Mouse (Mus musculus): ENCODE results near the gene Ctnna2. TPM values are rescaled to one million over a fixed set of nuclear protein-coding genes. Genes with fewer than 3 reads are reported as not detected.

Ctnna2 gene
- polyA plus RNA-seq, 1 experiment, result not detected

DNA sequence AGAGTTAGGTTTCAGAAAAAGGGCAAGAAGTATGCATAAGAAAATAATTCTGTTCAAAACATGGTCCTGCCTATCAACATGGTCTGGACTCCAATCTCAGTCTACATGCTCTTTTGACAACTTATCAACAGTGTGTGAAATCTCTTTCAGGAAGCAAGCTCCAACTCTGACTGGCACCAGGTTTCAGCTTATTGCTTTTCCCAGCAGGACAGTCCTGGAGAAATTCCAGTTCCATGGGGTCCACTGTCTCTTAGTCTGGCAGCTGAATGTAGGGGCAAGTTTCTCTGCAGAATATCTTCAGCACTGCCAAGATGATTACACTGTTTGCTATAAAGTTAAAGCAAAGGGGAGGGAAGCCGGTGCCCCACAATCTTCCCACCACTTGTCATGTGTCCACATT is 130.1 kb downstream of the Ctnna2 start:
- Histone ChIP-seq H3K79me2 (ENCODE audit: control insufficient read depth, insufficient read depth) (no peaks in the 10 kb centered on the region), H3K36me3 (ENCODE audit: control insufficient read depth, insufficient read depth) (no peaks in the 10 kb centered on the region), H3ac (ENCODE audit: control insufficient read depth, insufficient read length) (no peak overlapping the region), H3K4me2 (ENCODE audit: low read depth) (no peak overlapping the region), H3K27me3 (ENCODE audit: control insufficient read depth, insufficient read depth, insufficient read length) (no peaks in the 10 kb centered on the region), H3K4me3 (no peak overlapping the region)
- no peak for TF ChIP-seq SRF (IDR thresholded peaks at IDR 0.05; ENCODE audit: control insufficient read depth, insufficient read length, low read depth)
- TF ChIP-seq POLR2A (IDR thresholded peaks at IDR 0.05; ENCODE audit: insufficient read length, low read depth), result no peak
- no peak for TF ChIP-seq CEBPB (IDR thresholded peaks at IDR 0.05; ENCODE audit: insufficient read depth, poor library complexity, severe bottlenecking)
- TF ChIP-seq REST (IDR thresholded peaks at IDR 0.05; ENCODE audit: insufficient read depth, insufficient read length), result no peak
- TF ChIP-seq USF1 (IDR thresholded peaks at IDR 0.05; ENCODE audit: low read depth), result no peak
- no peak for TF ChIP-seq MAX (IDR thresholded peaks at IDR 0.05; ENCODE audit: low read depth)
- no peak for TF ChIP-seq POLR2AphosphoS2 (IDR thresholded peaks at IDR 0.05; ENCODE audit: insufficient read length, low read depth)
- TF ChIP-seq E2F4 (IDR thresholded peaks at IDR 0.05; ENCODE audit: insufficient read depth), result no peak
- TF ChIP-seq MYOD1 (IDR thresholded peaks at IDR 0.05; ENCODE audit: control insufficient read depth in 1 of 3, insufficient read length in 2 of 3, low read depth in 2 of 3), result no peak
- no peak for TF ChIP-seq MYOG (IDR thresholded peaks at IDR 0.05; ENCODE audit: control insufficient read depth in 1 of 3, insufficient read depth in 1 of 3, insufficient read length in 2 of 3, low read depth in 2 of 3)
- no peak for TF ChIP-seq TCF3 (IDR thresholded peaks at IDR 0.05; ENCODE audit: insufficient read length, low read depth)
- TF ChIP-seq TCF12 (IDR thresholded peaks at IDR 0.05; ENCODE audit: insufficient read depth, poor library complexity, severe bottlenecking), result no peak

DNA sequence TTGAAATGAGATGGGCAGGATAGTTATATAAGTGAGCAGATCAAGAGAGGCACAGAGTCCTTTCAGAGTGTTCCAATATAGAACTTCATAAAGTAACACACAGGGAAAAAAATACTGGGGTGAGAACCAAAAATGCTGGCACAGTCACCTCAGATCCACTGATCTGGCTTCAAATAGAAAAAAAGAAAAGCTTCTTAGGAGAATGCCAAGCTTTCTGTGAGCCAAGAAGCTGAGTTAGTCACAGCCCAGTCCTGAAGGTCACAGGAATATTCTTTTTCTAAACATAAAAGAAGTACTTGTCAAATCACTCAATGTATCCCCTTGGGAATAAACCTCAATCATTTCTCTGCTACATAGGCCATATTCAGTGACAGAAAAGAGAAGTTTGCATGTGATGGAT is 130.7 kb downstream of the Ctnna2 start:
- TF ChIP-seq TCF12 (IDR thresholded peaks at IDR 0.05; ENCODE audit: insufficient read depth, poor library complexity, severe bottlenecking) (no peak), TCF3 (IDR thresholded peaks at IDR 0.05; ENCODE audit: insufficient read length, low read depth) (no peak)
- Histone ChIP-seq H3K4me2 (ENCODE audit: low read depth) (no peak overlapping the region), H3K36me3 (ENCODE audit: control insufficient read depth, insufficient read depth) (no peaks in the 10 kb centered on the region), H3K4me3 (no peak overlapping the region), H3ac (ENCODE audit: control insufficient read depth, insufficient read length) (no peak overlapping the region), H3K27me3 (ENCODE audit: control insufficient read depth, insufficient read depth, insufficient read length) (no peaks in the 10 kb centered on the region), H3K79me2 (ENCODE audit: control insufficient read depth, insufficient read depth) (no peaks in the 10 kb centered on the region)

DNA sequence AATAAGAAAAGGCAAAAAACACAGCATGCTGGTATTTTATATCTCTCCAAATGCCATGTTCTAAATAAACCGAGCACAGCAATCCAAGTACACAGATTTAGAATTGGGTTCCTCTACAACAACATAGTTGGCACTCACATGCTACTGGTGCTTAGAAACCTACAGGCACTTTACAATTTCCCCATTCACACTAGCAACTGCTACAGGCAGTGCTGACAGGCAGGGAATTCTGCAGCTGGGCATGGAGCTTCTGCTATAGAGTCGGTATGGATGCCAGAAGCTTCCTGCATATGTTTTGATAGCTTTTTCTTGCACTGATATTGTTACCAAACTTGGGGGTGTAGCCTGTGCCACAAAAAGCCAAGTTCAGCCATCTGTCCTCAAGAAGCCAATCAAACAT is 131.8 kb downstream of the Ctnna2 start:
- no peak overlapping the region for H3ac ChIP-seq (ENCODE audit: control insufficient read depth, insufficient read length)
- no peaks in the 10 kb centered on the region for H3K79me2 ChIP-seq (ENCODE audit: control insufficient read depth, insufficient read depth)
- H3K27me3 ChIP-seq (ENCODE audit: control insufficient read depth, insufficient read depth, insufficient read length), result no peaks in the 10 kb centered on the region
- TF ChIP-seq USF1 (IDR thresholded peaks at IDR 0.05; ENCODE audit: low read depth), result no peak
- TF ChIP-seq REST (IDR thresholded peaks at IDR 0.05; ENCODE audit: insufficient read depth, insufficient read length), result no peak
- no peak for TF ChIP-seq MYOG (IDR thresholded peaks at IDR 0.05; ENCODE audit: control insufficient read depth in 1 of 3, insufficient read depth in 1 of 3, insufficient read length in 2 of 3, low read depth in 2 of 3)
- no peak for TF ChIP-seq SRF (IDR thresholded peaks at IDR 0.05; ENCODE audit: control insufficient read depth, insufficient read length, low read depth)
- no peak for TF ChIP-seq POLR2AphosphoS2 (IDR thresholded peaks at IDR 0.05; ENCODE audit: insufficient read length, low read depth)
- no peak for TF ChIP-seq CEBPB (IDR thresholded peaks at IDR 0.05; ENCODE audit: insufficient read depth, poor library complexity, severe bottlenecking)
- no peak for TF ChIP-seq TCF12 (IDR thresholded peaks at IDR 0.05; ENCODE audit: insufficient read depth, poor library complexity, severe bottlenecking)
- TF ChIP-seq TCF3 (IDR thresholded peaks at IDR 0.05; ENCODE audit: insufficient read length, low read depth), result no peak
- no peak for TF ChIP-seq E2F4 (IDR thresholded peaks at IDR 0.05; ENCODE audit: insufficient read depth)
- H3K36me3 ChIP-seq (ENCODE audit: control insufficient read depth, insufficient read depth), result no peaks in the 10 kb centered on the region
- no peak overlapping the region for H3K4me3 ChIP-seq
- H3K4me2 ChIP-seq (ENCODE audit: low read depth), result no peak overlapping the region

DNA sequence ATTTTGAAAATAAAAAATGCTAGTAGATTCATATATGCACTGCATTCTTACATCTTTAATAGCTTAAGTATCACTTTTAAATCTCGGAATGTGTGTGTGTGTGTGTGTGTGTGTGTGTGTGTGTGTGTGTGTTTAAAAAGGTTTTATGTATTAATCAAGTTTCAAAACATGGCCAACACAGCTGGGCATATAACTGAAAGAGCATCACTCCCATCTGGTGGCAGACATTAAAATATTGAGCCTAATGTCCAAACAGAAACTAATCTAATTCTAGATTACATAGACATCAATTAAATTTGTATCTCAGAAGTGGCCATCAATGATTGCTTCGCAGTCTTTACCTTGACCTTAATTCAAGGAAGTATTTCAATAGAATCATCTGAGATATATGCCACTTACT is 140.4 kb downstream of the Ctnna2 start:
- H3K4me3 ChIP-seq, result no peak overlapping the region
- no peaks in the 10 kb centered on the region for H3K27me3 ChIP-seq (ENCODE audit: control insufficient read depth, insufficient read depth, insufficient read length)
- H3K79me2 ChIP-seq (ENCODE audit: control insufficient read depth, insufficient read depth), result no peaks in the 10 kb centered on the region
- TF ChIP-seq USF1 (IDR thresholded peaks at IDR 0.05; ENCODE audit: low read depth) (no peak), MYOD1 (IDR thresholded peaks at IDR 0.05; ENCODE audit: control insufficient read depth in 1 of 3, insufficient read length in 2 of 3, low read depth in 2 of 3) (no peak), E2F4 (IDR thresholded peaks at IDR 0.05; ENCODE audit: insufficient read depth) (no peak), CEBPB (IDR thresholded peaks at IDR 0.05; ENCODE audit: insufficient read depth, poor library complexity, severe bottlenecking) (no peak), MAX (IDR thresholded peaks at IDR 0.05; ENCODE audit: low read depth) (no peak), TCF12 (IDR thresholded peaks at IDR 0.05; ENCODE audit: insufficient read depth, poor library complexity, severe bottlenecking) (no peak), MYOG (IDR thresholded peaks at IDR 0.05; ENCODE audit: control insufficient read depth in 1 of 3, insufficient read depth in 1 of 3, insufficient read length in 2 of 3, low read depth in 2 of 3) (no peak), POLR2A (IDR thresholded peaks at IDR 0.05; ENCODE audit: insufficient read length, low read depth) (no peak), REST (IDR thresholded peaks at IDR 0.05; ENCODE audit: insufficient read depth, insufficient read length) (no peak), TCF3 (IDR thresholded peaks at IDR 0.05; ENCODE audit: insufficient read length, low read depth) (no peak), SRF (IDR thresholded peaks at IDR 0.05; ENCODE audit: control insufficient read depth, insufficient read length, low read depth) (no peak), POLR2AphosphoS2 (IDR thresholded peaks at IDR 0.05; ENCODE audit: insufficient read length, low read depth) (no peak)
- no peak overlapping the region for H3ac ChIP-seq (ENCODE audit: control insufficient read depth, insufficient read length)
- H3K4me2 ChIP-seq (ENCODE audit: low read depth), result no peak overlapping the region
- no peaks in the 10 kb centered on the region for H3K36me3 ChIP-seq (ENCODE audit: control insufficient read depth, insufficient read depth)

DNA sequence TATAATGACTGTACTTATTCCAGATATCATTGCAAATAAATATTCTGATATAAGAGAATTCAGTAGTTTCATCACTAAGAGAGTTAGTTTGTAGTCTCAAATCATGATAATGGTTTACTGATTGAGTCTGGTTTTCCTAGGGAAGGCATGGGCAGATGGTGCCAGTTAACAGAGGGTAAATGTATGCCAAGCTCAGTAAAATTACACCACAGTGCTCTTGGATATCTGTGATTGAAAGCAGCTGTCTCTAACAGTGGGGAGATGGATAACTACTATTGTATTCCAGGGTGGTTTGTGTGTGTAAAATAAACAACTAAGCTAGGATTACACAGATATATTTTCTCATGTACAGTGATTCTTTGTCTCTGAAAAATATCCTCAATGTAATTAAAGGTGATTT is 140.8 kb downstream of the Ctnna2 start:
- Histone ChIP-seq H3K4me3 (no peak overlapping the region), H3K36me3 (ENCODE audit: control insufficient read depth, insufficient read depth) (no peaks in the 10 kb centered on the region), H3K27me3 (ENCODE audit: control insufficient read depth, insufficient read depth, insufficient read length) (no peaks in the 10 kb centered on the region), H3ac (ENCODE audit: control insufficient read depth, insufficient read length) (no peak overlapping the region), H3K79me2 (ENCODE audit: control insufficient read depth, insufficient read depth) (no peaks in the 10 kb centered on the region), H3K4me2 (ENCODE audit: low read depth) (no peak overlapping the region)
- TF ChIP-seq MYOG (IDR thresholded peaks at IDR 0.05; ENCODE audit: control insufficient read depth in 1 of 3, insufficient read depth in 1 of 3, insufficient read length in 2 of 3, low read depth in 2 of 3) (no peak), REST (IDR thresholded peaks at IDR 0.05; ENCODE audit: insufficient read depth, insufficient read length) (no peak), SRF (IDR thresholded peaks at IDR 0.05; ENCODE audit: control insufficient read depth, insufficient read length, low read depth) (no peak), POLR2AphosphoS2 (IDR thresholded peaks at IDR 0.05; ENCODE audit: insufficient read length, low read depth) (no peak), MAX (IDR thresholded peaks at IDR 0.05; ENCODE audit: low read depth) (no peak), TCF12 (IDR thresholded peaks at IDR 0.05; ENCODE audit: insufficient read depth, poor library complexity, severe bottlenecking) (no peak), TCF3 (IDR thresholded peaks at IDR 0.05; ENCODE audit: insufficient read length, low read depth) (no peak), CEBPB (IDR thresholded peaks at IDR 0.05; ENCODE audit: insufficient read depth, poor library complexity, severe bottlenecking) (no peak), USF1 (IDR thresholded peaks at IDR 0.05; ENCODE audit: low read depth) (no peak), MYOD1 (IDR thresholded peaks at IDR 0.05; ENCODE audit: control insufficient read depth in 1 of 3, insufficient read length in 2 of 3, low read depth in 2 of 3) (no peak), E2F4 (IDR thresholded peaks at IDR 0.05; ENCODE audit: insufficient read depth) (no peak), POLR2A (IDR thresholded peaks at IDR 0.05; ENCODE audit: insufficient read length, low read depth) (no peak)
